Mouse (Mus musculus): ENCODE measurements at regions not wholly inside any gene's neighbourhood (a gene's known extent, or its start where the extent isn't known, plus 50 kb on each side); places are given as distances from the start of the nearest gene placed in this dataset.

GRCm38 (mm10) chr13:116795041-116795440 lies 230.3 kb downstream of the Parp8 start:
- no peaks in the 10 kb centered on the region for H3K36me3 ChIP-seq (ENCODE audit: control insufficient read depth, insufficient read depth, low read length)
- H3K9me3 ChIP-seq (ENCODE audit: control insufficient read depth, low read length) = no peaks in the 10 kb centered on the region
- H3K4me3 ChIP-seq (ENCODE audit: low read depth, low read length) = no peak overlapping the region
- H3K4me2 ChIP-seq (ENCODE audit: low read depth, low read length) = no peak overlapping the region
- H3K4me1 ChIP-seq (ENCODE audit: control insufficient read depth, insufficient read depth, low read length) = no peaks in the 10 kb centered on the region
- ATAC-seq (ENCODE audit: low read depth) = no peak
- no peak overlapping the region for H3K27ac ChIP-seq (ENCODE audit: low read depth, low read length)
- no peak overlapping the region for H3K9ac ChIP-seq (replicated peaks; ENCODE audit: low read depth, low read length)
- WGBS = 40% methylated on average over 2 of the region's 2 CpGs
- no peaks in the 10 kb centered on the region for H3K27me3 ChIP-seq (ENCODE audit: control insufficient read depth, insufficient read depth, low read length)

DNA sequence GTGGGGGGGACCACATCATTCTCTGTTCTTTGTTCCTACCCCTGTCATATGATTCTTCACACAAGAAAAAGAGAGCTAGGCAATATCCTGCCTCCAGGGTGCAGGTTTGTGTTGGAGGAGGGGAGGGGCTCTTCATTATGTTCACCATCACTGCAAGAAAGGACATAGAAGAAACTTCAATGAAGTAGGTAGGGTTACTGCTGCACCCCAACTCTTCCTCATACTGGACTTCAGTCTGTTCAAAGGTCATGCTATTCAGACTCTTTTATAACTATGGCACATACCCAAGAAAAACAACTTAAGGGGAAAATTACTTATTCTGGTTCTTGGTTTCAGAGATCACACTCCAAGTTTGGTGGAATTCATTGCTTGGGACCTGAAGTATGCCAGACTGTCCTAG lies 243.7 kb downstream of the Parp8 start:
- H3K9ac ChIP-seq (replicated peaks; ENCODE audit: low read depth, low read length) = no peak overlapping the region
- H3K36me3 ChIP-seq (ENCODE audit: control insufficient read depth, insufficient read depth, low read length) = no peaks in the 10 kb centered on the region
- H3K27me3 ChIP-seq (ENCODE audit: control insufficient read depth, insufficient read depth, low read length) = no peaks in the 10 kb centered on the region
- no peak overlapping the region for H3K4me3 ChIP-seq (ENCODE audit: low read depth, low read length)
- H3K4me2 ChIP-seq (ENCODE audit: low read depth, low read length) = no peak overlapping the region
- no peak overlapping the region for H3K27ac ChIP-seq (ENCODE audit: low read depth, low read length)
- H3K4me1 ChIP-seq (ENCODE audit: control insufficient read depth, insufficient read depth, low read length) = no peaks in the 10 kb centered on the region
- H3K9me3 ChIP-seq (ENCODE audit: control insufficient read depth, low read length) = no peaks in the 10 kb centered on the region
- ATAC-seq (ENCODE audit: low read depth) = no peak

- Histone ChIP-seq H3K4me1 (ENCODE audit: control insufficient read depth, insufficient read depth, low read length) (no peaks in the 10 kb centered on the region), H3K4me3 (ENCODE audit: low read depth, low read length) (no peak overlapping the region), H3K9me3 (ENCODE audit: control insufficient read depth, low read length) (no peaks in the 10 kb centered on the region), H3K4me2 (ENCODE audit: low read depth, low read length) (no peak overlapping the region), H3K27me3 (ENCODE audit: control insufficient read depth, insufficient read depth, low read length) (no peaks in the 10 kb centered on the region), H3K27ac (ENCODE audit: low read depth, low read length) (no peak overlapping the region), H3K9ac (replicated peaks; ENCODE audit: low read depth, low read length) (no peak overlapping the region), H3K36me3 (ENCODE audit: control insufficient read depth, insufficient read depth, low read length) (no peaks in the 10 kb centered on the region)
- 90% methylated on average over 3 of the region's 3 CpGs for WGBS
- ATAC-seq (ENCODE audit: low read depth) = no peak
Measured at GRCm38 (mm10) chr13:116765491-116765890, 259.8 kb downstream of the Parp8 start.

DNA sequence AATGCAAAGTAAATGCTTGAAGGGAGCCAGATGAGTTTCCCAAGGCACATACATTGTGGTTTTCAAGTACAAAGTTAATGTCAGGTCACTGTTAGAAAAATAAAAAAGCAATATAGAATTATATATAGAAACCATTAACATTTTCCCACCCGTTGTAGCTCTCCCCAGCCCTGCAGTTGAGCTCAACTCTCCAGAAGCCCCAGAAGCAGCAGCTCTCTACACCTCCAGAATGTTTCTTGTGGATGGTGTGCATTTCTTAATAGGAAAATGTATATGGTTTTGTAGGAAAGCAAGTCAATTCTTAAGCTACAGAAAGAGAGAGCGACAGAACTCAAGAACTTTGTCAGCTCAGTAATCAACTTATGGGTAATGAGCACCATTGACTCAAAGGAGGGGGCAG lies 265.4 kb downstream of the Parp8 start:
- Histone ChIP-seq H3K36me3 (ENCODE audit: control insufficient read depth, insufficient read depth, low read length) (no peaks in the 10 kb centered on the region), H3K4me3 (ENCODE audit: low read depth, low read length) (no peak overlapping the region), H3K4me1 (ENCODE audit: control insufficient read depth, insufficient read depth, low read length) (no peaks in the 10 kb centered on the region), H3K27ac (ENCODE audit: low read depth, low read length) (no peak overlapping the region), H3K9me3 (ENCODE audit: control insufficient read depth, low read length) (no peaks in the 10 kb centered on the region), H3K4me2 (ENCODE audit: low read depth, low read length) (no peak overlapping the region), H3K9ac (replicated peaks; ENCODE audit: low read depth, low read length) (no peak overlapping the region), H3K27me3 (ENCODE audit: control insufficient read depth, insufficient read depth, low read length) (no peaks in the 10 kb centered on the region)
- WGBS = 90% methylated on average over 2 of the region's 2 CpGs
- ATAC-seq (ENCODE audit: low read depth) = no peak

DNA sequence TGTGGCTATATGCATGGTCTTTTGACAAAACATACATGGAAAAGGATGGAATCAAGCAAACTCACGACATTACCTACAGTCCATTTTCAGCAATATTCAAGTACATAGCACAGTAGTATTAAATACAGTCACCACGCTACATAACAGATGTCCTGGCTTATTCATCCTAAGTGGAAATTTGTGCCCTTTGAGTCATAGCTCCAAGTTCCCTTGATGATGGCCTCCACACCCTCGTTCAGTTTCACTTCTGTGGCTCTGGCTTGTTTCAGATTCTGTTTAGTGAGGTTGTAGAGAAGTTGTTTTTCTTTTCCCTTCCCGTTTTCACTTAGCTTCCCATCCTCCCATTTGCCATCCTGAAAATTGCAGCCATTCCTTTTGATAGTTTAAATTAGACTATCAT lies 284.5 kb downstream of the Parp8 start:
- H3K36me3 ChIP-seq (ENCODE audit: control insufficient read depth, insufficient read depth, low read length) = no peaks in the 10 kb centered on the region
- 82% methylated on average over 4 of the region's 4 CpGs for WGBS
- no peak overlapping the region for H3K4me3 ChIP-seq (ENCODE audit: low read depth, low read length)
- no peak overlapping the region for H3K4me2 ChIP-seq (ENCODE audit: low read depth, low read length)
- H3K27me3 ChIP-seq (ENCODE audit: control insufficient read depth, insufficient read depth, low read length) = no peaks in the 10 kb centered on the region
- no peaks in the 10 kb centered on the region for H3K9me3 ChIP-seq (ENCODE audit: control insufficient read depth, low read length)
- H3K9ac ChIP-seq (replicated peaks; ENCODE audit: low read depth, low read length) = no peak overlapping the region
- ATAC-seq (ENCODE audit: low read depth) = no peak
- H3K27ac ChIP-seq (ENCODE audit: low read depth, low read length) = no peak overlapping the region
- no peaks in the 10 kb centered on the region for H3K4me1 ChIP-seq (ENCODE audit: control insufficient read depth, insufficient read depth, low read length)

DNA sequence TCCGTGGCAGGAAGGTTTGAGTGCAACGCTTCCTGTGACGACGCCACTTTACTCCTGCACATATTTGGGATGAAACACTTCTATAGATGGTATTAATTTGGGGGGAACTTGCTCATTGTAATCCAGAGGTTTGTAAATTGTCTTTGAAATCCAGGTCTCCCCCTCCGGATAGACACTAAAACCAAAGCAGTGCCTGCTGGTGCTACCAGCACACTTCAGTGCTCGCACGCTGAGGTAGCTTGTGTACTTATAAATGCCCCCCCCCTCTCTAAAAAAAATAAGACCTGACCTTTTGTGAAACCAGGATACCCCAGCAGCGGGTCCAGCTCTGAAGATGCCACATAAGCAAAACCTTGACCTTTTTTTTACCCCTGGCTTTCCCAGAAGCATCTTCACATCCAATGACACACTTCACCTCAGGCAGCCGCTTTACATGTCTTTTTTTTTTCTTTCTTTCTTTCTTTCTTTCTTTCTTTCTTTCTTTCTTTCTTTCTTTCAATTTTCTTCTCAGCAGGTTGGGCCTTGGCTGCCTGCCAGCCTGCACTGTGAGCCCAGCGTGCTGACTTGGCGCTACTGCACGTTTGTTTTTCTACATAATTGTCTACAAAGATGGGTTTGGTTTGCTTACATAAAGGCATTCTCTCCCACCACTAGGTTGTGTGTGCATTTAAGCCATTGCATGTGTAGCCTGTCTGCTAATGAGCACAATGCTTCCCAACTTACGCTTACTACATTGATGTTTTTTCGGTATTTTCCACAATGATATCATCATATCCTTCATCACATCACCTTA lies 301.8 kb downstream of the Parp8 start:
- WGBS = 64% methylated on average over 14 of the region's 14 CpGs
- peak; percentile 66; the same call in 1 of the 2 replicates for ATAC-seq (ENCODE audit: low read depth)

DNA sequence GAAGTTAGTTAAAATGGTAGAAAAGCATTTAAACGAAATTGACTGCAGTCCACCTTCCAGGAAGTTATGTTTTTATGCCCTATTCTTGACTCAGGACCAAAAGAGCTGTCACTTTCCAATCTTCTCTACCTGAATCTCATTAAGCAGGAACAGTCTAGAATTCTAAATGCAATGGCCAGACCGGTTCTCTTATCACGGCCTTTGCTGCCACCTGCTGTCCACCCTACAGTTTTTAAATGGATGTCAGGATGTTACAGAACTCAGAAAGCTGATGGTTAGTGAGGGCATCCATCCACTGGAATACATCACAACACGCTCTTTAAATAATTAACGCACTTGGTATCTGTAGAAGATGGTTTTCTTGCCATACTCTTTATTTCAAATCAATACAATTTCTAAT lies 310.5 kb downstream of the Parp8 start:
- WGBS = 18% methylated on average over 5 of the region's 5 CpGs
- Histone ChIP-seq H3K9me3 (ENCODE audit: control insufficient read depth, low read length) (no peaks in the 10 kb centered on the region), H3K27ac (ENCODE audit: low read depth, low read length) (no peak overlapping the region), H3K9ac (replicated peaks; ENCODE audit: low read depth, low read length) (no peak overlapping the region), H3K4me1 (ENCODE audit: control insufficient read depth, insufficient read depth, low read length) (0 out of 2 replicates have a peak, but pooled peaks cover 7% of the 10 kb centered on the region), H3K4me2 (ENCODE audit: low read depth, low read length) (no peak overlapping the region), H3K27me3 (ENCODE audit: control insufficient read depth, insufficient read depth, low read length) (peaks cover 15% of the 10 kb centered on the region), H3K36me3 (ENCODE audit: control insufficient read depth, insufficient read depth, low read length) (no peaks in the 10 kb centered on the region), H3K4me3 (ENCODE audit: low read depth, low read length) (no peak overlapping the region)
- peak; percentile 35; the same call in 1 of the 2 replicates for ATAC-seq (ENCODE audit: low read depth)

More for the DNA sequence above, 301.8 kb downstream of the Parp8 start:
- H3K9ac ChIP-seq (replicated peaks; ENCODE audit: low read depth, low read length) = no peak overlapping the region
- no peak overlapping the region for H3K4me2 ChIP-seq (ENCODE audit: low read depth, low read length)
- no peaks in the 10 kb centered on the region for H3K27me3 ChIP-seq (ENCODE audit: control insufficient read depth, insufficient read depth, low read length)
- H3K4me1 ChIP-seq (ENCODE audit: control insufficient read depth, insufficient read depth, low read length) = no peaks in the 10 kb centered on the region
- no peaks in the 10 kb centered on the region for H3K36me3 ChIP-seq (ENCODE audit: control insufficient read depth, insufficient read depth, low read length)
- no peak overlapping the region for H3K4me3 ChIP-seq (ENCODE audit: low read depth, low read length)
- no peak overlapping the region for H3K27ac ChIP-seq (ENCODE audit: low read depth, low read length)
- H3K9me3 ChIP-seq (ENCODE audit: control insufficient read depth, low read length) = no peaks in the 10 kb centered on the region

DNA sequence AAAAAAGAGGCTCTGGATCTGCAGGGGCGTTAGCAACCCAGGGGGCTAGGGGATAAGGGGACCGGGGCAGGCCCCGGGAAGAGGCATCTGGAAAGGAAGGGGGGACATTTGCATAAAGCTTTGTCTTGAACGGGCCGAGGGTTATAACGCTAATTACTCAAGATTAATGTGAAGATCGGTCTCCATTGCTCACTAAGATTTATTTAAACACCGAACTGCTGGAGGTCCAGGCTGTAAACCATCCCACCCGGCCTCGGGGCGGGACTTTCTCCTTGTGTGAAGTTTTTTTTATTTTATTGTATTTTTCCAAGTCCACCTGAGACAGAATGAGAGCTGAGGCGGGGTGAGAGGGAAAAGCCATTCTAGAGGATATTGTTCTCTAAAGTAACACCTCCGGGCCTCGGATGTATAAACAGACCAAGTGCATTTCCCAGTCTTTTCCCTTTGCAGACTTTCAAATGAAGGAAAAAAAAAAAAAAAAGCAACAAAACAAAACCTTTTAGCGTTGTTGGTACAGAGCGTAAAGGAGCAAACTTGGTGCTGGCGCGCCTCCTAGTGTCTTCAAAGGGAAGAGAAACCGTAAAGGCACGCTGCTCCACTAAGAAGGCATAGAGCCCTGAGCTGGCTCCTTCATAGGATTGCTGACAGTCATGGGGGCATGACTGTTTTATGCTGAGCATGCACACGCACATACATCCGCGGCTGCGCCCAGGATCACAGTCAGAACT lies 313.3 kb downstream of the Parp8 start:
- Histone ChIP-seq H3K9ac (replicated peaks; ENCODE audit: low read depth, low read length) (no peak overlapping the region; the same call in 1 of the 2 replicates), H3K27me3 (ENCODE audit: control insufficient read depth, insufficient read depth, low read length) (peaks cover 33% of the 10 kb centered on the region)
- WGBS = under 1% methylated on average over 24 of the region's 24 CpGs

More for the DNA sequence above, 313.3 kb downstream of the Parp8 start:
- Histone ChIP-seq H3K36me3 (ENCODE audit: control insufficient read depth, insufficient read depth, low read length) (no peaks in the 10 kb centered on the region), H3K4me3 (ENCODE audit: low read depth, low read length) (peak overlapping the region; percentile 9; the same call in 1 of the 2 replicates), H3K27ac (ENCODE audit: low read depth, low read length) (0 out of 2 replicates have a peak overlapping the region, but pooled peaks have one; percentile 29), H3K4me1 (ENCODE audit: control insufficient read depth, insufficient read depth, low read length) (0 out of 2 replicates have a peak, but pooled peaks cover 7% of the 10 kb centered on the region), H3K9me3 (ENCODE audit: control insufficient read depth, low read length) (no peaks in the 10 kb centered on the region), H3K4me2 (ENCODE audit: low read depth, low read length) (peak overlapping the region; percentile 42)
- peak; percentile 90 for ATAC-seq (ENCODE audit: low read depth)
